Mouse (Mus musculus): ENCODE data around the gene D930020B18Rik. TPM values are rescaled to one million over a fixed set of nuclear protein-coding genes. Genes with fewer than 3 reads are reported as not detected.

D930020B18Rik gene
- polyA plus RNA-seq (2014; fragmentation: Nextera tagmentation; extraction: Ambion mirVana) = 0.39 and 0.52 TPM in 2 replicates

DNA sequence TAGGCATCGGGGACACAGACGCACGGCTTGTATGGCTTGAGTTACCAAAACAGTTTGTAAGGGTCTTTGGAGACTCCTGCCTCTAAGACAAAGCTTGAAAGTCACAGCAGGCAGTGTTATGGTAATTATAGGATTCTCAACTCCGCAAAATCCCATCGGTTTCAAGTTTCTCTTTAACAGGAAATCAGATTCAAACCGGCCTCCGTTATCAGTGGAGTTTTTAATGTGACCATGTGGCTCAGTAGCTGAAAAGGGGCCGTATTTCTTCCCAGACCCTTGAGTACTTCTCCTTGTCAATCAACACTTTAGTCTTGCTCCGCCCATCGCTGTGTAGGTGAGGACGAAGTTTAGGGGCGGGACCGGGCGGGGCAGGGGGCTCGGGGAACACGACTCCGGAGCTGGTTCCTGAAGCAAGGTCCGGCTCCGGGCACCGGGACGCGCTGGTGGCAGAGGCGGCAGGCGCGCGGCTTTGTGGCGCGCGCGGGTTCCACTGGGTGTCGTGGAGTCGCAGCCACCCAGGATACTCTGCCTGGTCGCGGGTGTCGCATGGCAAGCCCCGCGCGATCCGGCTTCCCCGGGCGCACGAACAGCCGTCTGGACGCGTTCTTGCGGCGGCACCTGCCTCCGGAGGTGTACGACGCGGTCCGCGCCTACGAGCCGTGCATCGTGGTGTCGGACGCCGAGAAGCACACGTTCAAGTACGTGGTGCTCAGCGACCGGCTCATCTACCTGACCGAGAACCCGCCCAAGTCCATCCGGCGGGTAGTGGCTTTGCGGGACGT lies at the start of gene D930020B18Rik:
Gene D930020B18Rik (plus strand): TSS at position 317 of the 782 bp plus-strand sequence.
- no peaks in the 10 kb centered on the region for H3K9me3 ChIP-seq (ENCODE audit: control insufficient read depth, low read length)
- ATAC-seq (replicated peaks; ENCODE audit: low FRiP score) = peak; percentile 73
- peak; percentile 78 for DNase-seq (ENCODE audit: low spot score)
- peaks cover 7% of the 10 kb centered on the region; the same call in 1 of the 2 replicates for H3K4me1 ChIP-seq (replicated peaks; ENCODE audit: control insufficient read depth, insufficient read depth, low read length)
- no peaks in the 10 kb centered on the region for H3K36me3 ChIP-seq (ENCODE audit: control insufficient read depth, insufficient read depth, low read length)
- peak within 1 kb of the TSS; percentile 97 for H3K4me2 ChIP-seq (ENCODE audit: low read depth, low read length, severe bottlenecking)
- H3K27me3 ChIP-seq (ENCODE audit: control insufficient read depth, insufficient read depth, low read length) = peaks cover 21% of the 10 kb centered on the region
- peak within 1 kb of the TSS; percentile 37 for H3K9ac ChIP-seq (ENCODE audit: low read length)
- peak within 1 kb of the TSS; percentile 39 for H3K4me3 ChIP-seq (ENCODE audit: low read depth, low read length)
- WGBS = under 1% methylated on average over 66 of the region's 69 CpGs
- H3K27ac ChIP-seq (ENCODE audit: low read depth, low read length) = no peak within 1 kb of the TSS

DNA sequence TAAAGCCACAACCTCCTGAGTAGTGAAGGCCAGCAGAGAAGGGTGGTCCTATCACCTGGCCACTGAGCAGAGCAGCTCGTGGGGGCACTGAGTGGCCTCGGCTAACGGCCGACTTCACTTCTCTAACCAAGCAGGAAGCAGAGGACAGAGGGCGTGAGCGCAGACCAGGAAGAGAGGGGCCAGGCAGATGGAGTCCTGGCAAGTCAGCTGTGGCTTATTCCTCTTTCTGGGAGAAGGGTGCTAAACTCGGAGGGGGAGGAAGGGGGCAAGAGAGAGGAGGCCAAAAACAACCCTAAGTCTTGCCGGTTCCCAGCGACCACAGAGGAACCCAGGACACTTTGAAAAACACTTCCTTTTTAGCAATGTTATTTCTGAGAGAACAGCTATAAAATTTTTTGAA lies 44.8 kb upstream of the D930020B18Rik start:
- H3K4me3 ChIP-seq (ENCODE audit: low read depth, low read length) = no peak overlapping the region
- DNase-seq (ENCODE audit: low spot score) = no peak
- no peak overlapping the region for H3K4me2 ChIP-seq (ENCODE audit: low read depth, low read length, severe bottlenecking)
- H3K36me3 ChIP-seq (ENCODE audit: control insufficient read depth, insufficient read depth, low read length) = peaks cover 3% of the 10 kb centered on the region; the same call in 1 of the 2 replicates
- no peaks in the 10 kb centered on the region for H3K9me3 ChIP-seq (ENCODE audit: control insufficient read depth, low read length)
- WGBS = 95% methylated on average over 9 of the region's 9 CpGs
- H3K9ac ChIP-seq (ENCODE audit: low read length) = no peak overlapping the region
- ATAC-seq (replicated peaks; ENCODE audit: low FRiP score) = no peak
- H3K27ac ChIP-seq (ENCODE audit: low read depth, low read length) = no peak overlapping the region
- H3K27me3 ChIP-seq (ENCODE audit: control insufficient read depth, insufficient read depth, low read length) = no peaks in the 10 kb centered on the region
- H3K4me1 ChIP-seq (replicated peaks; ENCODE audit: control insufficient read depth, insufficient read depth, low read length) = no peaks in the 10 kb centered on the region

DNA sequence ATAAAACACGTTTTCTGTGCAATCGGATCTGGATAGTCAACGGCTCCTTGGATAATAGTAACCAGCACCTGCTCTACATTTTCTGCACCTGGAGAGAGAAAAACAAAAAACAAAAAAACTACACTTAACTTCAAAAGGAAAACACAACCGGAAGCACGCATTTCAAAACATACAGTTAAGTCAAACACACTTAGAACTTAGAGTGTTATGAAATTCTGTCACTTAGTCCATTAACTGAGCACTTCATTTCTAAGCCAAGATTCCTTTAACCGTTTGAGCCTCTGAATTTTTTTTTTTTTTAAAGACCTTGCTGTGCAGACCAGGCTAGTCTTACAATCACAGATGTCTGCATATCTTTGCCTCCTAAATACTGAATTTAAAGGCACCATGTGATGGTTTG lies 40.1 kb upstream of the D930020B18Rik start:
- Histone ChIP-seq H3K27ac (ENCODE audit: low read depth, low read length) (no peak overlapping the region), H3K4me1 (replicated peaks; ENCODE audit: control insufficient read depth, insufficient read depth, low read length) (no peaks in the 10 kb centered on the region), H3K4me2 (ENCODE audit: low read depth, low read length, severe bottlenecking) (no peak overlapping the region), H3K9me3 (ENCODE audit: control insufficient read depth, low read length) (no peaks in the 10 kb centered on the region), H3K27me3 (ENCODE audit: control insufficient read depth, insufficient read depth, low read length) (no peaks in the 10 kb centered on the region), H3K9ac (ENCODE audit: low read length) (no peak overlapping the region), H3K36me3 (ENCODE audit: control insufficient read depth, insufficient read depth, low read length) (peaks cover 19% of the 10 kb centered on the region), H3K4me3 (ENCODE audit: low read depth, low read length) (no peak overlapping the region)
- ATAC-seq (replicated peaks; ENCODE audit: low FRiP score) (no peak), DNase-seq (ENCODE audit: low spot score) (no peak)
- 86% methylated on average over 6 of the region's 6 CpGs for WGBS

DNA sequence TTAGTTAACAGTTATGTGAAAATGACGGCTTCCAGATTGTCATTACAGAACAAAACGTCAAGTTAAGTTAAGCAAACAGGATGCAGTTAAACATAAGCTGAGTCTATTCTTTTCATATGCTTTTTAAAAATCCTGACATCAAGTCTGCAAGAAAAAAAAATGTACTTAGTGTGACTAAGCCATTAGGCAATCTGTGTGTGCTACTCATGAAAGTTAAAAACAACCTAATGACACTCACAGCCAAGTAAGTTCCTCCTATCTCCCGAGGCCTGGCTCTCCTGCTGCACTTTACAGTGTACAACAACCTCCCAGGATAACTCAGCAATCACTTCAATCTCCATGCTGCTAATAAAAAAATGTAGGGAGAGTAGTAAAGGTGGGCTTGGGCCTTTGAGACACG lies 37.8 kb upstream of the D930020B18Rik start:
- Histone ChIP-seq H3K36me3 (ENCODE audit: control insufficient read depth, insufficient read depth, low read length) (peaks cover 24% of the 10 kb centered on the region), H3K9ac (ENCODE audit: low read length) (no peak overlapping the region), H3K4me1 (replicated peaks; ENCODE audit: control insufficient read depth, insufficient read depth, low read length) (no peaks in the 10 kb centered on the region), H3K27me3 (ENCODE audit: control insufficient read depth, insufficient read depth, low read length) (no peaks in the 10 kb centered on the region), H3K4me3 (ENCODE audit: low read depth, low read length) (no peak overlapping the region), H3K9me3 (ENCODE audit: control insufficient read depth, low read length) (no peaks in the 10 kb centered on the region), H3K27ac (ENCODE audit: low read depth, low read length) (no peak overlapping the region), H3K4me2 (ENCODE audit: low read depth, low read length, severe bottlenecking) (no peak overlapping the region)
- DNase-seq (ENCODE audit: low spot score) (no peak), ATAC-seq (replicated peaks; ENCODE audit: low FRiP score) (no peak)
- 92% methylated on average over 4 of the region's 4 CpGs for WGBS

DNA sequence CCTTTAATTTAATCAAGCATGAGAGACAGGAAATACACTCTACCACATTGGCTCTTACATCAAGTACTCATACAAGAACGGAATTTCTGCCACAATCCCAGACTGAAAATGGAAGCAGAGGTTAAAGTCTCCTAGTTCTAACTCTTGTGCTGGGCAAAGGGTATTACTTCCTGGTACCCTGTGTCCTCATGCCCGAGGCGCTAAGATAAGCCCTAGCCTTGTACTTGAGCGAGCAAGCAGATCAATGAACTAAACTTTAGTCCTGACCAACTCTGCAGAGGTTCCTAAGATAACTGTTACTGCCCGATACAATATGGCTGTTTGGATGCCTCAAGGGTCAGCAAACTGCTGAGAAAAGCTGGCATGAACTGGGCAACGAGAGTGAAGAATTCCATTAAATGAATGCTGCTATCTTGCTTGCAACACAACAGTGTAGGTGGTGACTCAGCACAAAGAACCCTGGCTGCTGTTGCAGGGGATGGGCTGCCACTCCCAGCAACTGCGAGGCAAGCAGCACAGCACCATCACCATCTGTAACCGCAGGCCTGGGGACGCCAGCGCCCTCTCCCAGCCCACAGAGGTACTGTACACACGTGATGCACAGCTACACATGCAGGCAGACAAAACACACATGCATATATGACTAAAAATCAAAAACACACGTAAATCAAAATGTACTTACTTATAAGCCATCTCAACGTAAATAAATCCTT lies 36.6 kb upstream of the D930020B18Rik start:
- H3K9ac ChIP-seq (ENCODE audit: low read length) = no peak overlapping the region
- no peak overlapping the region for H3K27ac ChIP-seq (ENCODE audit: low read depth, low read length)
- DNase-seq (ENCODE audit: low spot score) (no peak), ATAC-seq (replicated peaks; ENCODE audit: low FRiP score) (no peak)
- H3K9me3 ChIP-seq (ENCODE audit: control insufficient read depth, low read length) = no peaks in the 10 kb centered on the region
- no peak overlapping the region for H3K4me3 ChIP-seq (ENCODE audit: low read depth, low read length)
- H3K27me3 ChIP-seq (ENCODE audit: control insufficient read depth, insufficient read depth, low read length) = no peaks in the 10 kb centered on the region
- WGBS = 96% methylated on average over 13 of the region's 13 CpGs
- no peak overlapping the region for H3K4me2 ChIP-seq (ENCODE audit: low read depth, low read length, severe bottlenecking)
- peaks cover 26% of the 10 kb centered on the region for H3K36me3 ChIP-seq (ENCODE audit: control insufficient read depth, insufficient read depth, low read length)
- H3K4me1 ChIP-seq (replicated peaks; ENCODE audit: control insufficient read depth, insufficient read depth, low read length) = no peaks in the 10 kb centered on the region

DNA sequence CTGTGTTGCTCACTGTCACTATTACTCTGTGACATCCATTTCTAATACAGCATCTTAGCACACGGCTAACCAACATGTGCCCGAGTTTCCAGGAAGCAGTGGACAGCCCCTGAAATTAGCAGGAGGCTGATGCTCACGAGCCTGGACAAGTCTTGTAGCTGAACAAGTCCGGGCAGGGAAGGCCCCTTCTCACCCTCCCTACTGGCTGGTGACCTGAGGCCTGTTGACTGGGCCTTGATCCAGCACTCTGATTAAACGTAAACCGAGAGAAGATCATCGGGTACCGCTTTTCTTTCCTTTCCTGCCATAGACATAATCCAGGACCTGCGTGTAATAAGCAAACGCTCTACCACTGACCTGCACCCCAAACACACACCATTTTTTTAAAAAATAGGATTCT lies 33.2 kb upstream of the D930020B18Rik start:
- no peaks in the 10 kb centered on the region for H3K27me3 ChIP-seq (ENCODE audit: control insufficient read depth, insufficient read depth, low read length)
- H3K4me3 ChIP-seq (ENCODE audit: low read depth, low read length) = no peak overlapping the region
- peaks cover 24% of the 10 kb centered on the region for H3K36me3 ChIP-seq (ENCODE audit: control insufficient read depth, insufficient read depth, low read length)
- WGBS = 91% methylated on average over 10 of the region's 10 CpGs
- H3K9me3 ChIP-seq (ENCODE audit: control insufficient read depth, low read length) = no peaks in the 10 kb centered on the region
- ATAC-seq (replicated peaks; ENCODE audit: low FRiP score) (no peak), DNase-seq (ENCODE audit: low spot score) (no peak)
- H3K9ac ChIP-seq (ENCODE audit: low read length) = no peak overlapping the region
- no peaks in the 10 kb centered on the region for H3K4me1 ChIP-seq (replicated peaks; ENCODE audit: control insufficient read depth, insufficient read depth, low read length)
- no peak overlapping the region for H3K4me2 ChIP-seq (ENCODE audit: low read depth, low read length, severe bottlenecking)
- H3K27ac ChIP-seq (ENCODE audit: low read depth, low read length) = no peak overlapping the region

DNA sequence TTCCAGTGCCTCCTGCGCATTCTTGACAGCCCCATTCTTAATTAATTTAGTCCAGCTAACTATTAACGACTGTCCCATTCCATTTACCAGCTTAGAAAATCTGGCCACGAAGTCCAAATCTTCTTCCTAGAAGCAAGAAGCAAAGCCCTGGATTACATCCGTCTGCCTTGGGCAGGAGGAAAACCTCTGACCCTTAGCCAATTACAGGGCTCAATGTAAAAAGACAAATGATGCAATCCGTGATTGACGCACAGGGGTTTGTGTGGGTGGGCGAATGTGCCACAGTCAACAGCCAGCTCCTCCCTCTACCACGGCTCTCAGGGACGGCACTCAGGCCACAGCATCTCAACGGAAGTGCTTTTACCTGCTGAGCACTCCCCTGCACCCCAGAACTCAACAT lies 29.8 kb upstream of the D930020B18Rik start:
- H3K36me3 ChIP-seq (ENCODE audit: control insufficient read depth, insufficient read depth, low read length) = peaks cover 12% of the 10 kb centered on the region; the same call in 1 of the 2 replicates
- DNase-seq (ENCODE audit: low spot score) = no peak
- WGBS = 76% methylated on average over 9 of the region's 10 CpGs

DNA sequence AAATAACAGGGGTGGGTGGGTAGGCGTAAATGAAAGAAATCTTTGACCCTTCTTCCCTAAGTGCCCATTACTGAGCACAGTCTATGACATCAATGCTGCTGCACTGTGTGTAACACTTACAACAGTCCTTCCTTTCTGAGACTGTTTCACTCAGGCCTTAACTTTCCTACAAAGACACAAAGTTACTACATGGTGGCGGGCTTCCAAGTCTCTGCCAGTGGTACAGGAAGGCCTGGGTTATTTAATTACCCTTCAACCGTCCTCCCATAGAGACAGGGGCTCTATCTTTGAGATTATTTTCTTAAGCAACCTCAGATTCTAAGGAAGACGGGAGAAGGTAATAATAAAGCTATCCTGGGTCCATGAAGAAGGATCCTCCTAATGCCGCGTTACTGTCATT lies 28.9 kb upstream of the D930020B18Rik start:
- no peaks in the 10 kb centered on the region for H3K4me1 ChIP-seq (replicated peaks; ENCODE audit: control insufficient read depth, insufficient read depth, low read length)
- DNase-seq (ENCODE audit: low spot score) = no peak
- 96% methylated on average over 6 of the region's 6 CpGs for WGBS
- H3K9me3 ChIP-seq (ENCODE audit: control insufficient read depth, low read length) = no peaks in the 10 kb centered on the region
- H3K9ac ChIP-seq (ENCODE audit: low read length) = no peak overlapping the region
- H3K36me3 ChIP-seq (ENCODE audit: control insufficient read depth, insufficient read depth, low read length) = peaks cover 11% of the 10 kb centered on the region; the same call in 1 of the 2 replicates
- H3K27ac ChIP-seq (ENCODE audit: low read depth, low read length) = no peak overlapping the region
- ATAC-seq (replicated peaks; ENCODE audit: low FRiP score) = no peak
- H3K27me3 ChIP-seq (ENCODE audit: control insufficient read depth, insufficient read depth, low read length) = no peaks in the 10 kb centered on the region
- H3K4me2 ChIP-seq (ENCODE audit: low read depth, low read length, severe bottlenecking) = no peak overlapping the region
- H3K4me3 ChIP-seq (ENCODE audit: low read depth, low read length) = no peak overlapping the region

More for the DNA sequence above, 29.8 kb upstream of the D930020B18Rik start:
- Histone ChIP-seq H3K27me3 (ENCODE audit: control insufficient read depth, insufficient read depth, low read length) (no peaks in the 10 kb centered on the region), H3K9ac (ENCODE audit: low read length) (no peak overlapping the region), H3K9me3 (ENCODE audit: control insufficient read depth, low read length) (no peaks in the 10 kb centered on the region), H3K4me3 (ENCODE audit: low read depth, low read length) (no peak overlapping the region), H3K4me1 (replicated peaks; ENCODE audit: control insufficient read depth, insufficient read depth, low read length) (no peaks in the 10 kb centered on the region), H3K27ac (ENCODE audit: low read depth, low read length) (no peak overlapping the region), H3K4me2 (ENCODE audit: low read depth, low read length, severe bottlenecking) (no peak overlapping the region)
- no peak for ATAC-seq (replicated peaks; ENCODE audit: low FRiP score)
